ENCODE assay signal across 10 mouse cellular contexts in genomic region chr13:112331682-112332061, GRCm38 (mm10). TPM values are rescaled to one million over a fixed set of nuclear protein-coding genes. Genes with fewer than 3 reads are reported as not detected.
DNase-seq lines count a peak whose midpoint lies in the region; ATAC-seq and TF ChIP-seq lines count a peak whose summit lies in the region.
"Had no signal": no experiment of that assay in that cellular context is flagged by ENCODE, and none has a peak within 500 bp of the region (broad histone marks: within the 10 kb centered on the region; RNA-seq: fewer than 3 reads in every experiment).

No protein-coding gene starts in this region.

- H3K9ac ChIP-seq in hindbrain, embryonic 12.5 days, result no peak overlapping the region
- peak overlapping the region; percentile 1; the same call in 1 of the 2 replicates for H3K9ac ChIP-seq in midbrain, postnatal 0 days (replicated peaks; ENCODE audit: low read length, poor library complexity, severe bottlenecking)

- no peak for TF ChIP-seq CTCF in midbrain, postnatal 0 days (IDR thresholded peaks at IDR 0.05)

- peak overlapping the region; percentile 58 for H3K27ac ChIP-seq in forebrain, embryonic 10.5 days
- peak overlapping the region; percentile 77 for H3K27ac ChIP-seq in hindbrain, embryonic 12.5 days
- H3K27ac ChIP-seq in midbrain, postnatal 0 days (ENCODE audit: low read depth, low read length), result peak overlapping the region; percentile 83

- peak; percentile 23 to 73 for DNase-seq in left cerebral cortex, postnatal 14 days (ENCODE audit: low spot score in 2 of 2)
- no peak for DNase-seq in left cerebral cortex, adult 11 months (ENCODE audit: low spot score)
- DNase-seq in forebrain, embryonic 10.5 days (ENCODE audit: extremely low spot score, low spot score), result no peak
- DNase-seq in midbrain, postnatal 0 days (ENCODE audit: low spot score), result peak; percentile 66
- no peak for DNase-seq in adrenal gland, postnatal 14 days
- DNase-seq: cerebellum, adult 11 months; left cerebral cortex, postnatal 4 days had no signal

- peak; percentile 53 for ATAC-seq in hindbrain, embryonic 12.5 days (ENCODE audit: low FRiP score)
- peak; percentile 86 for ATAC-seq in midbrain, postnatal 0 days (ENCODE audit: low FRiP score)
- no peak for ATAC-seq in megakaryocyte progenitor cell, adult 5-6 weeks (replicated peaks; ENCODE audit: poor library complexity)
- ATAC-seq: Patski had no signal

- no peak overlapping the region for H3K4me3 ChIP-seq in forebrain, embryonic 10.5 days
- H3K4me3 ChIP-seq in hindbrain, embryonic 12.5 days, result no peak overlapping the region
- H3K4me3 ChIP-seq in midbrain, postnatal 0 days (ENCODE audit: low read depth, low read length), result no peak overlapping the region

- H3K27me3 ChIP-seq in forebrain, embryonic 10.5 days (ENCODE audit: poor library complexity, severe bottlenecking), result no peaks in the 10 kb centered on the region
- H3K27me3 ChIP-seq in hindbrain, embryonic 12.5 days, result no peaks in the 10 kb centered on the region
- H3K27me3 ChIP-seq in midbrain, postnatal 0 days (ENCODE audit: insufficient read depth, low read length), result no peaks in the 10 kb centered on the region
- H3K27me3 ChIP-seq: Patski had no signal

- peak overlapping the region; percentile 39 for H3K4me2 ChIP-seq in hindbrain, embryonic 12.5 days (replicated peaks)
- peak overlapping the region; percentile 29 for H3K4me2 ChIP-seq in midbrain, postnatal 0 days (ENCODE audit: low read depth, low read length, poor library complexity, severe bottlenecking)

- H3K9me3 ChIP-seq in forebrain, embryonic 10.5 days, result no peaks in the 10 kb centered on the region
- no peaks in the 10 kb centered on the region for H3K9me3 ChIP-seq in hindbrain, embryonic 12.5 days (replicated peaks)
- H3K9me3 ChIP-seq in midbrain, postnatal 0 days (ENCODE audit: low read length), result no peaks in the 10 kb centered on the region

- no peaks in the 10 kb centered on the region for H3K36me3 ChIP-seq in forebrain, embryonic 10.5 days (replicated peaks)
- H3K36me3 ChIP-seq in hindbrain, embryonic 12.5 days, result no peaks in the 10 kb centered on the region
- peaks cover 3% of the 10 kb centered on the region; the same call in 1 of the 2 replicates for H3K36me3 ChIP-seq in midbrain, postnatal 0 days (ENCODE audit: insufficient read depth, low read length)

- 34% methylated on average over 1 of the region's 1 CpGs for WGBS in forebrain, embryonic 10.5 days
- WGBS in hindbrain, embryonic 12.5 days, result 23% methylated on average over 1 of the region's 1 CpGs
- 7% methylated on average over 1 of the region's 1 CpGs for WGBS in midbrain, postnatal 0 days

- peaks cover 32% of the 10 kb centered on the region for H3K4me1 ChIP-seq in forebrain, embryonic 10.5 days
- H3K4me1 ChIP-seq in hindbrain, embryonic 12.5 days, result peaks cover 16% of the 10 kb centered on the region
- peaks cover 9% of the 10 kb centered on the region for H3K4me1 ChIP-seq in midbrain, postnatal 0 days (ENCODE audit: insufficient read depth, low read length)

- intact Hi-C loops in left cerebral cortex, postnatal 14 days (cut with DNase I), result no loop called here

RNA-seq across cellular contexts. Expression of gene Ankrd55, which starts 43.4 kb away (rescaled TPM):
- total RNA-seq in left cerebral cortex, postnatal 14 days (2021), result 1 to 10 TPM; 3.3 to 4.0 TPM
- polyA plus RNA-seq in forebrain, embryonic 10.5 days (2016; fragmentation: Nextera tagmentation; extraction: Ambion mirVana), result 0.55 and 0.60 TPM in 2 replicates
- polyA plus RNA-seq in hindbrain, embryonic 12.5 days (2016; fragmentation: Nextera tagmentation; extraction: Ambion mirVana), result 2.4 and 2.5 TPM in 2 replicates
- 21.2 and 24.4 TPM in 2 replicates for total RNA-seq in midbrain, postnatal 0 days (2014; rRNA removed)
- polyA plus RNA-seq in midbrain, postnatal 0 days (2015; fragmentation: Nextera tagmentation; extraction: Ambion mirVana), result 10.2 and 11.7 TPM in 2 replicates
- total RNA-seq in adrenal gland, postnatal 14 days (2021), result 3.8 and 4.4 TPM in 2 replicates
- not detected in 2 replicates for total RNA-seq in megakaryocyte progenitor cell, adult 5-6 weeks (2015)
- not detected in 2 replicates for total RNA-seq in megakaryocyte progenitor cell, adult 5-6 weeks (2017)

Comparison
In these comparisons a context has a peak if more than half of its experiments do, and no peak if none do; other contexts are left out.
1. DNase-seq: peak in left cerebral cortex, postnatal 14 days (2 of 2) and midbrain, postnatal 0 days (single experiment); none in left cerebral cortex, adult 11 months (single experiment), forebrain, embryonic 10.5 days (single experiment) and adrenal gland, postnatal 14 days (single experiment).
2. Peak in every context shown above with its lines, with median percentiles within 50 percentile points of each other: H3K27ac ChIP-seq.